Mouse (Mus musculus) bone marrow macrophage, adult 2 months (primary cell): ENCODE results near the gene Il22ra1. TPM values are rescaled to one million over a fixed set of nuclear protein-coding genes. Genes with fewer than 3 reads are reported as not detected.

ENCODE experiments used
- H3K27ac ChIP-seq: 2 replicates; pipeline ENCODE4 v1.5.1; 2012; ENCODE audit warnings: low read depth, low read length; ENCODE audit not compliant: insufficient read depth
- H3K4me1 ChIP-seq: 2 replicates; pipeline ENCODE4 v1.6.1; 2012; ENCODE audit warnings: low read length; ENCODE audit not compliant: control insufficient read depth, insufficient read depth
- H3K4me3 ChIP-seq: 2 replicates; pipeline ENCODE4 v1.5.1; 2012; ENCODE audit warnings: mild to moderate bottlenecking, low read length, moderate library complexity; ENCODE audit not compliant: insufficient read depth
- CTCF ChIP-seq: IDR thresholded peaks from 2 replicates; pipeline ENCODE4 v1.5.1; 2012; ENCODE audit warnings: low read depth, mild to moderate bottlenecking, low read length, moderate library complexity
- POLR2A ChIP-seq: IDR thresholded peaks from 2 replicates; pipeline ENCODE4 v1.6.1; 2012; ENCODE audit warnings: mild to moderate bottlenecking, low read depth, low read length, borderline replicate concordance
- polyA plus RNA-seq: library from polyadenylated mRNA; stranded (reverse); fragments of >200 nt; gene quantifications from 2 replicates; pipeline ENCODE4 v1.2.4, GENCODE M21; 2012; ENCODE audit not compliant: missing spikeins, insufficient read depth, insufficient read length

Gene Il22ra1
- polyA plus RNA-seq, 1 experiment: not detected

GRCm38 (mm10) chr4:135750896-135751295, 22.9 kb downstream of the Il22ra1 start:
- Histone ChIP-seq H3K4me3 (no peak overlapping the region), H3K27ac (no peak overlapping the region), H3K4me1 (no peaks in the 10 kb centered on the region)
- TF ChIP-seq POLR2A: no peak
- TF ChIP-seq CTCF: no peak

DNA sequence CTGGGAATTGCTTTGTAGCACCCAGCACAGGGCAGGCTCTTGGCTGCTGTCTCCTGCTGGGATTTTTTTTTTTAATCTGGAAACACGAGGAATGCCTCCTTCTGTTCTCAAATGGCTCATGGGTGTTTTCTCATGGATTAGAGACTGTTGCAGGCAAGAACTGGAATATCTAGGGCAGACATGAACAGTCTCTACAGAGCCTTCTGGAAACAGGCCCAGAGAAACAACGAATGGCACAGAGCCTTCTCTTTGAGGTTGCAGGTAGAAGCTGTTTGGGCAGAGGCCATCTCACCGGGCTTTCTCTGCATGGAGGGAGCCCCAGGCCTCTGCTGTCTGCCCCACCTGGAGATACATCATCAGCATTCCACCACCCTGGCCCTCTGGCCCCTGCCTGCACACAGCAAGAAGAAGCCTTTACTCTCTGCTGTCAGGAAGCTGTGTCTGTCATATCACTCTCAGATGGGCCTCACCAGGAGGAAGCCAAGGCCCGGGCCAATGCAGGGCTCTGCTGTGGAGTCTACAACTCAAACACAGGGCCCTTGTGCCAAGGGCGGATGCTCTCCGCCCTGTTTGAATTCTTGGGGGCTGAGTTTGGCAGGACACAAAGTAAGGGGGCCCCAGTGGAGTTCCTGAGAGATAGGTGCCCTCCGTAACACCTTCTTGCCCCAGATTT, 24.3 kb downstream of the Il22ra1 start:
- Histone ChIP-seq H3K4me3 (no peak overlapping the region), H3K4me1 (no peaks in the 10 kb centered on the region), H3K27ac (no peak overlapping the region)
- no peak for TF ChIP-seq CTCF
- TF ChIP-seq POLR2A: no peak

DNA sequence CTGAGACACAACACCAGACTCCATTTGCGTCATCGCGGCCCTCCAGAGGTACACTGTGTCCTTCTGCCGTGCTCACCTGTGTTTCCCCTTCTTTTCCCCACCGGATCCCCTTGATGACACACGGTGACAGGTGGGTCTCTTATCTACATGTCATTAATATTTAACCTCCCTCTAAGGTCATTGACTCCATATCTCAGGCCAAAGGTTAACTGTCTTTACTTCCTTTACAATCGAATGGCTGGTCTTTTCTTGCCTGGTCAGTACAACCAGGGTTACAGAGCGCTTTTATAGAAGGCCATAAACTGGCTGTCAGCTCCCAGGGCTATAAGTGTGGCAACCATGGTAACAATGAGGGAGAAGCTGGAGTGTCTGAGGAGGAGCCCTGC, 24.8 kb downstream of the Il22ra1 start:
- no peaks in the 10 kb centered on the region for H3K4me1 ChIP-seq
- H3K4me3 ChIP-seq: no peak overlapping the region
- no peak overlapping the region for H3K27ac ChIP-seq
- no peak for TF ChIP-seq POLR2A
- TF ChIP-seq CTCF: no peak

DNA sequence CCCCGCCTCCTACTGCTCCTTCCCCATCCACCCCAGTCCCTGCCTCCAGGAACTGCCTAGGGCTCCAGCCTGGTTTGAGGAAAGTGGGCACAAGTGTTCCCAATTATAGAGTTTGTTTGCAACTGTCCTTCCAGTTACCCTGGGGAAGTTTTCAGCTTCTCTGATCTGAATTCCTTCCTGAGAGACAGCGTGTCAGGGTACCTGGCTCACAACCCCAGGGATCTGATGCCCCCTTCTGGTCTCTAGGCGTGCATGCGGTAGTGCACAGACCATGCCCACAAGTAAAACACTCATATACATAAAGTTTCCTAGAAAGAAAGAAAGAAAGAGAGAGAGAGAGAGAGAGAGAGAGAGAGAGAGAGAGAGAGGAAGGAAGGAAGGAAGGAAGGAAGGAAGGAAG, 30.4 kb downstream of the Il22ra1 start:
- TF ChIP-seq POLR2A: no peak
- TF ChIP-seq CTCF: no peak
- no peaks in the 10 kb centered on the region for H3K4me1 ChIP-seq
- H3K4me3 ChIP-seq: no peak overlapping the region
- H3K27ac ChIP-seq: no peak overlapping the region

GRCm38 (mm10) chr4:135758825-135759224, 30.9 kb downstream of the Il22ra1 start:
- Histone ChIP-seq H3K4me1 (no peaks in the 10 kb centered on the region), H3K4me3 (no peak overlapping the region), H3K27ac (no peak overlapping the region)
- TF ChIP-seq CTCF (no peak), POLR2A (no peak)

- no peak within 1 kb of the TSS for H3K27ac ChIP-seq
- TF ChIP-seq CTCF (no peak), POLR2A (no peak)
- no peak within 1 kb of the TSS for H3K4me3 ChIP-seq
- H3K4me1 ChIP-seq: no peaks in the 10 kb centered on the region
Observed at GRCm38 (mm10) chr4:135759356-135759976, 31.5 kb downstream of the Il22ra1 start, which contains the start of gene Myom3. TSS of gene Myom3 (plus strand) at chr4:135759715.

- Histone ChIP-seq H3K4me1 (no peaks in the 10 kb centered on the region), H3K27ac (no peak overlapping the region), H3K4me3 (no peak overlapping the region)
- TF ChIP-seq POLR2A (no peak), CTCF (no peak)
Observed at GRCm38 (mm10) chr4:135761048-135761447, 33.1 kb downstream of the Il22ra1 start.

DNA sequence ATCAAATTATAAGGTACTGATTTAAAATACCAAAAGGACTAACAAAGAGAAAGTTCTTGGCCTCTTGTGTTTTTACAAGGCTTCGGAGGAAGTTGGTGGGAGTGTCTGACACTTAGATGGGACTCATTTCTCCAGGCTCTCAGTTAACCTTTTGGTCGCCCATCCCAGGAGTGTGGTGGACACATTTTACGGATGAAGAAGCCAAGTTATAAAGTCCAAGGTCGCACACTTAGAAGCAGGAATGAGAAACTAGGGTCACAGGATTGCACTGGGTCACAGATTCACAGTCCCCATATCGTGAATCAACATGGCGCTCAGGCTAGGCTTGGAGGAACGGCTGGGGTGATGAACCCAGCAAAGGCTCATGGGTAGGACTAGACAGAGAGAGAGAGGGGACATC, 33.6 kb downstream of the Il22ra1 start:
- Histone ChIP-seq H3K4me3 (no peak overlapping the region), H3K4me1 (no peaks in the 10 kb centered on the region), H3K27ac (no peak overlapping the region)
- TF ChIP-seq POLR2A: no peak
- no peak for TF ChIP-seq CTCF

- TF ChIP-seq POLR2A: no peak
- no peak for TF ChIP-seq CTCF
- Histone ChIP-seq H3K4me3 (peak overlapping the region; percentile 39), H3K4me1 (no peaks in the 10 kb centered on the region), H3K27ac (no peak overlapping the region)
Observed at GRCm38 (mm10) chr4:135762251-135762906, 34.4 kb downstream of the Il22ra1 start.

DNA sequence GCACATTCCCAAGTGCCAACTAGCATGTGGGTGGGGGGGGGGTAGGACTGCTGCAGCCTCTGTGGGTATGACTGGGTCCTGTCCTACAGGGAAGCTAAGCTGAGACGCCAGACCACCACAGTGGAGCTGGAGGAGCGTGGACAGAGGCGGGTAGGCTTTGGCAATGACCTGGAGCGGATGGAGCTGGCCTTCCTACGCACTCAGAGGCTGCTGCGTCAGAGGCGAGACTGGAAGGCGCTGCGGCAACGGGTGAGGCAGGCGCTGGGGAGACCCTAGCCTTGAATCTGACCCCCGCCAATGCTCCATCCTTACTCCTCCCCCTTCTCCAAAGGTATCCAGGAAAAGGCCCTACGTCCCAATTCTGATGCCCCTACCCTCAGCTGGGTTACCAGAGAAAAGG, 36.7 kb downstream of the Il22ra1 start:
- TF ChIP-seq POLR2A (no peak), CTCF (no peak)
- Histone ChIP-seq H3K27ac (no peak overlapping the region), H3K4me1 (peaks cover 6% of the 10 kb centered on the region), H3K4me3 (no peak overlapping the region)
